Mouse (Mus musculus) testis, adult 2 months (tissue): Measurements from ENCODE around the gene Cdc42bpg. TPM values are rescaled to one million over a fixed set of nuclear protein-coding genes. Genes with fewer than 3 reads are reported as not detected.
"Not testable (repeated sequence)": the region's sequence is repeated elsewhere in the genome, so short reads cannot be mapped to it uniquely, and the experiment has no call there.

Source experiments
- H3K27ac ChIP-seq: fragments of 200-500 bp; 2 replicates; pipeline ENCODE4 v1.5.1; 2012; ENCODE audit warnings: low read depth, low read length; ENCODE audit not compliant: control insufficient read depth, insufficient read depth
- H3K27me3 ChIP-seq: fragments of 200-500 bp; 2 replicates; pipeline ENCODE4 v1.6.1; 2012; ENCODE audit warnings: mild to moderate bottlenecking, low read length, moderate library complexity; ENCODE audit not compliant: control insufficient read depth, insufficient read depth
- H3K36me3 ChIP-seq: fragments of 200-500 bp; 2 replicates; pipeline ENCODE4 v1.6.1; 2012; ENCODE audit warnings: mild to moderate bottlenecking, low read length; ENCODE audit not compliant: control insufficient read depth, insufficient read depth
- H3K4me1 ChIP-seq: fragments of 200-500 bp; 2 replicates; pipeline ENCODE4 v1.6.1; 2012; ENCODE audit warnings: low read length; ENCODE audit not compliant: control insufficient read depth, insufficient read depth
- H3K4me3 ChIP-seq: fragments of 200-500 bp; 2 replicates; pipeline ENCODE4 v1.5.1; 2012; ENCODE audit warnings: low read depth, mild to moderate bottlenecking, low read length, moderate library complexity, mixed read lengths; ENCODE audit not compliant: control insufficient read depth
- CTCF ChIP-seq: fragments of 200-500 bp; IDR thresholded peaks from 2 replicates; pipeline ENCODE4 v1.5.1; 2012; ENCODE audit warnings: low read depth, mild to moderate bottlenecking, inconsistent platforms, low read length, moderate library complexity; ENCODE audit not compliant: control insufficient read depth, insufficient read depth, insufficient replicate concordance
- POLR2A ChIP-seq: fragments of 200-500 bp; IDR thresholded peaks from 2 replicates; pipeline ENCODE4 v1.6.1; 2012; ENCODE audit warnings: low read depth, mild to moderate bottlenecking, inconsistent platforms, low read length, moderate library complexity; ENCODE audit not compliant: control insufficient read depth
- polyA plus RNA-seq: library from polyadenylated mRNA; depleted of rRNA; stranded (reverse); fragments of >200 nt; gene quantifications from 2 replicates; pipeline ENCODE4 v1.2.3, GENCODE M21; 2012

Gene Cdc42bpg
- polyA plus RNA-seq, 1 experiment: 5.4 TPM

DNA sequence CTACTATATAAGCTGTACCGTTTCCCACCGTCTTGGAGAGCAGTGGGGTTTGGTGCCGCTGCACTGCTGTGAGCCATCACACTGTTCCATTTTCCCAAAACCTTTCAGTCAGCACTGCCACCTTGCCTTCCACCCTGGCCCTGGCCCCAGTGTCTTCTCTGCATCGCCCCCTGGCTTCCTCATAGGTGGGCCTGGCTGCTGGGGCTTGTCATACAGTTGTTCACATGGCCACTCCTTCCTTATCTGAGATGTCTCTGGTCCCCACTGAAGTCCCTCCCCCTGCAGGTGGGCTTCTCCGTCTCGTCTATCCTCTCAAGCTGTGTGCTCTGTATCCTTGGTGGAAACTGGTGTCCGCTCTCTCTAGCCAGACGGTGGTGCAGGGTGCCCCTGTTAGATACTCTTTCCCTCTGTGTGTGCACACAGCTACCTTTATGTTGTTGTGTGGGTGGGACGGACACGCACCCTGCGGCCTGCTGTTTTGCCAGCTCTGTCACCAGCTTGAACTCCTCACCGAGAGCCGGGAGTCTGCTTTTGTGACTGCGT, 16.5 kb upstream of the Cdc42bpg start:
- no peaks in the 10 kb centered on the region for H3K36me3 ChIP-seq
- no peak overlapping the region for H3K27ac ChIP-seq
- TF ChIP-seq CTCF: no peak
- no peak for TF ChIP-seq POLR2A
- H3K4me1 ChIP-seq: peaks cover 14% of the 10 kb centered on the region
- no peaks in the 10 kb centered on the region for H3K27me3 ChIP-seq
- no peak overlapping the region for H3K4me3 ChIP-seq

GRCm38 (mm10) chr19:6290720-6291116, 15.5 kb upstream of the Cdc42bpg start:
- not testable (repeated sequence) for H3K27me3 ChIP-seq, H3K4me3 ChIP-seq, H3K27ac ChIP-seq, H3K36me3 ChIP-seq
- peaks cover 14% of the 10 kb centered on the region for H3K4me1 ChIP-seq

DNA sequence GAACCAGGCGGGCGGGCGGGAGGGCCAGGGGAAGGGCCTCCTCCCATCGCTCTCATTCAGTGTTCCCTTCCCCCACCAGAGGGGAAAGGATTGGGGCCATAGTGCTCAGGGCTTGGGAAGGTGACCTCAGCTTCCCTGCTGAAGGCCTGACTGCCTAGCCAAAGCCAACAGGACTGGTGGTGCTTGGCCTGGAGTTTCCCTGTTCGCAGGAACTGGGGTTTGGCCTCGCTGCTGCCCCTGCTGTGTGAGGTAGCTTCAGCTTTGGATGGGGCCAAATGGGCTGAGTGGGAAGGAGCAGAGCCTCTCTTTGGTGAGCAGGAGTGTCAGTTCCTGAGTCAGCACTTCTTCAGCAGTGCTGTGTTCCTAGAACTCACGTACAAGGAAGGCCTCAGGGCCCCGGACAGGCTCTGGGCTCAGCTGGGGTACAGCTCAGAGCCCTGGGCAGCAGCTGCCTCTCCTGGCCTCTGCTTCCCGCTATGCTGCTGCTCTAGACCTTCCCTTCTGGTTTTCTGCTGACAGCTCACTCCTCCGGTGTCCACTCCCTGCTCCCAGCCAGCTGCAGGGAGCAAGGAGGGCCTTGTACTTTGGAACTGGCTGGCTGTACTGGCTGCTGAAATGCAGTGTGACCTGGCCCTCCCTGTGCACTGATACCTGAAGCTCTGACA, 15.0 kb upstream of the Cdc42bpg start:
- TF ChIP-seq CTCF (no peak), POLR2A (no peak)
- H3K4me1 ChIP-seq: peaks cover 12% of the 10 kb centered on the region
- 0 out of 2 replicates have a peak overlapping the region, but pooled peaks have one; percentile 0 for H3K27ac ChIP-seq
- no peak overlapping the region for H3K4me3 ChIP-seq
- no peaks in the 10 kb centered on the region for H3K36me3 ChIP-seq
- H3K27me3 ChIP-seq: no peaks in the 10 kb centered on the region

DNA sequence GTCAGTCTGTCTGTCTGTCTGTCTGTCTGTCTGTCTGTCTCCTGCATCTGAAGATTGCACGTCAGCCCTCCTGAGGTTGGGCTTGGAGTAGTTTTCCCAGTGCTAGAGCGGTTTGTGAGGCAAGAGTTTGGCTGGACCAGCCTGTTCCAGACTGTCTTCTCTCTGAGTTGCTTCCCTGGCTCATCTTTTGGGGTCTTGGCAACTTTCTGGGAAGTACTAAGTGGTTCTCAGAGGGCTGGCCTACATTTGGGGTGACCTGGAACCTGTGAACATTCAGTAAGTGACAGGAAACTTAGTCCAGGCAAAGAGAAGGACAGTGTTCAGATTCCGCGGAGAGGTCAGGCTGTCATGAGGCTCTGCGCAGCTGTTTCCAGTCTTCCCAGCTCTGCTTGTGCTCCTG, 14.0 kb upstream of the Cdc42bpg start:
- no peak overlapping the region for H3K27ac ChIP-seq
- H3K4me1 ChIP-seq: peaks cover 8% of the 10 kb centered on the region; the same call in 1 of the 2 replicates
- H3K36me3 ChIP-seq: no peaks in the 10 kb centered on the region; the same call in 1 of the 2 replicates
- H3K4me3 ChIP-seq: no peak overlapping the region
- H3K27me3 ChIP-seq: no peaks in the 10 kb centered on the region
- TF ChIP-seq POLR2A (no peak), CTCF (no peak)

DNA sequence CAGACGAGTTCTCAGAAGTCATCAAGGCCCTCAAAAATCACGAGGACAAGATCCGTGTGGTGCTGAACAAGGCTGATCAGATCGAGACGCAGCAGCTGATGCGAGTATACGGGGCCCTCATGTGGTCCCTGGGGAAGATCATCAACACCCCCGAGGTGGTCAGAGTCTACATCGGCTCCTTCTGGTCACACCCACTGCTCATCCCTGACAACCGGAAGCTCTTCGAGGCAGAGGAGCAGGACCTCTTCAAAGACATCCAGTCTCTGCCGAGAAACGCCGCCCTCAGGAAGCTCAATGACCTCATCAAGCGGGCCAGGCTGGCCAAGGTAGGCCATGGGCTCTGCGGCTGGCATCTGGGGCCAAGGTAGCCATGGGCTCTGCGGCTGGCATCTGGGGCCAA, 12.0 kb upstream of the Cdc42bpg start:
- TF ChIP-seq POLR2A (no peak), CTCF (no peak)
- Histone ChIP-seq H3K27ac (no peak overlapping the region), H3K36me3 (no peaks in the 10 kb centered on the region; the same call in 1 of the 2 replicates), H3K4me3 (no peak overlapping the region), H3K27me3 (no peaks in the 10 kb centered on the region), H3K4me1 (peaks cover 4% of the 10 kb centered on the region; the same call in 1 of the 2 replicates)

DNA sequence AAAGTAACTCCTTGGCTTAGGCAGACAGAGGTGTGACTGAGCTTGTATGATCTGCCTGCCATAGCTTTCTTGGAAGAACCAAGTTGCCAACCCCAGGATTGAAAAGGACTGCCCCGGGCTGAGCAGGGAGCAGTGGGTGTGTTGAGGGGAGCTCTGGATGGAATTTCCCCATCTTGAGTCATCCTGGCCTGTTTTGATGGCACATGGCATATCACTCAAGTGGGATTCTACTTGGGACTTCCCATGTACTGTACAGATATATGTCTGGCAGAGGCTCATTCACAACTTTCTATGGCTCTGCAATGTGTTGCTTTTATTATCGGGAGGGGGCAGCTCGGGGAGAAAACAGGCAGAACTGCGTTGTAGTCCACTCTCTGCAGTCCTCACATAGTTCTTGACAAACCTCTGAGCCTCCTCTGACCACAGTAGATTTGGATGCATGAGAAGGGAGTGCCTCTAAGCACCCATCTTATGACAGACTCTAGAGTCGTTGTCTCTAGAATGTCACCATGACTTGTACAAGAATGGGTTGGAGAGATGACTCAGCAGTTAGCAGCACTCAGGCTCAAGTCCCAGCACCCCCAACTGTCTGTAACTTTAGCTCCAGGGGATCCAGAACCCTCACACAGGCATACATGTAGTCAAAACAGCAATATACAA, 9.6 kb upstream of the Cdc42bpg start:
- H3K36me3 ChIP-seq: no peaks in the 10 kb centered on the region; the same call in 1 of the 2 replicates
- no peak overlapping the region for H3K4me3 ChIP-seq
- TF ChIP-seq CTCF (no peak), POLR2A (no peak)
- H3K4me1 ChIP-seq: no peaks in the 10 kb centered on the region; the same call in 1 of the 2 replicates
- H3K27me3 ChIP-seq: no peaks in the 10 kb centered on the region
- no peak overlapping the region for H3K27ac ChIP-seq

GRCm38 (mm10) chr19:6297641-6298040, 8.6 kb upstream of the Cdc42bpg start:
- H3K4me1 ChIP-seq: no peaks in the 10 kb centered on the region
- H3K27ac ChIP-seq: no peak overlapping the region
- H3K36me3 ChIP-seq: no peaks in the 10 kb centered on the region; the same call in 1 of the 2 replicates
- TF ChIP-seq POLR2A (no peak), CTCF (no peak)
- H3K4me3 ChIP-seq: no peak overlapping the region
- no peaks in the 10 kb centered on the region for H3K27me3 ChIP-seq

- Histone ChIP-seq H3K36me3 (no peaks in the 10 kb centered on the region; the same call in 1 of the 2 replicates), H3K27ac (no peak overlapping the region), H3K27me3 (no peaks in the 10 kb centered on the region), H3K4me3 (no peak overlapping the region), H3K4me1 (no peaks in the 10 kb centered on the region)
- TF ChIP-seq CTCF (no peak), POLR2A (no peak)
These were observed 7.3 kb upstream of the Cdc42bpg start for GRCm38 (mm10) chr19:6299003-6299402.
